Mouse (Mus musculus): Measurements from ENCODE around the gene Cyp26a1. TPM values are rescaled to one million over a fixed set of nuclear protein-coding genes. Genes with fewer than 3 reads are reported as not detected.

The Cyp26a1 gene
- total RNA-seq, 2 experiments from 2014 or later, result 0.58 to 0.75 TPM

GRCm38 (mm10) chr19:37699711-37700110 is 2.1 kb downstream of the Cyp26a1 start:
- DNase-seq, result no peak

- DNase-seq, result no peak
Observed at GRCm38 (mm10) chr19:37702377-37703076, 4.9 kb downstream of the Cyp26a1 start.

GRCm38 (mm10) chr19:37703902-37704509 is 6.4 kb downstream of the Cyp26a1 start:
- DNase-seq, result peak; percentile 54 to 70

- no peak for DNase-seq
Observed at GRCm38 (mm10) chr19:37705722-37706121, 8.1 kb downstream of the Cyp26a1 start.

GRCm38 (mm10) chr19:37714681-37715080 is 17.1 kb downstream of the Cyp26a1 start:
- DNase-seq, result no peak

GRCm38 (mm10) chr19:37715980-37716379 is 18.4 kb downstream of the Cyp26a1 start:
- no peak for DNase-seq

- DNase-seq, result no peak
Observed at GRCm38 (mm10) chr19:37716524-37717175, 19.1 kb downstream of the Cyp26a1 start.

GRCm38 (mm10) chr19:37719166-37719565 is 21.6 kb downstream of the Cyp26a1 start:
- DNase-seq, result no peak

- no peak for DNase-seq
Observed at GRCm38 (mm10) chr19:37724591-37724990, 27.0 kb downstream of the Cyp26a1 start.

- no peak for DNase-seq
Observed at GRCm38 (mm10) chr19:37726585-37726984, 29.0 kb downstream of the Cyp26a1 start.

- no peak for DNase-seq
Observed at GRCm38 (mm10) chr19:37727366-37727765, 29.8 kb downstream of the Cyp26a1 start.

GRCm38 (mm10) chr19:37735426-37735825 is 37.8 kb downstream of the Cyp26a1 start:
- no peak for DNase-seq

- DNase-seq, result no peak
Observed at GRCm38 (mm10) chr19:37738575-37738974, 41.0 kb downstream of the Cyp26a1 start.

GRCm38 (mm10) chr19:37740043-37740442 is 42.4 kb downstream of the Cyp26a1 start:
- DNase-seq, result no peak

Other genes with a start within 250 kb of the Cyp26a1 start
- gene Exoc6, start 147.4 kb upstream of the Cyp26a1 start, total RNA-seq (2021), result 10 to 100 TPM; 48.1 to 52.3 TPM
- under 1 TPM in 1 of 2 experiments, not detected in 1; 0.28 TPM for gene Cyp26c1, start 12.2 kb upstream of the Cyp26a1 start, total RNA-seq (2021)

Data from layer of hippocampus, postnatal 36 days (tissue).